Mouse (Mus musculus) ZHBTc4 (cell line): ENCODE results near the gene Samd7.

Experiments used
- DNase-seq: peaks from one replicate; pipeline ENCODE4 v3.0.0-alpha.2; 2011; ENCODE audit warnings: low read depth, low spot score

The Samd7 gene

DNA sequence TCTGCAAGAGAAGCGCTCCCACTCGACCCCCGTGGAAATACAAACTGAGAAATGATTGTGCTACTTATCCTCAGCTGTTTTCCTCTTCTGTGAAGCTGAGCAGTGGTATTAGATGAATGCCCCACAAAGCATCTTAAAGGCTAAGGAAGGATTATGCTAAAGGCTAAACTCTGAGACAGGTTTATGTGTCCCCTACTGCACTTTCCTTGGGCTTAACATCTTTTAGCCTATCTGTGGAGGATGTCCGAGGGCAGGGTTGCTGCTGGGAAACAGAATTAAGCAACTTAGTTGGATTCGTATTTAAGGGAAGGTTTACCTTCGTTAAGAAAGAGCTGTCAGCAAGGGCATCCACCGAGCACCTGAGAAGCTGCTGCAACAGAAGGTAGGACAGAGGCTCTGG is at the start of gene Samd7:
Samd7 (plus strand) TSS at position 288 of the 400 bp plus-strand sequence.
- no peak for DNase-seq

GRCm38 (mm10) chr3:30696346-30696745 is 49.7 kb upstream of the Samd7 start:
- peak; percentile 84 for DNase-seq

- DNase-seq = no peak
Measured at GRCm38 (mm10) chr3:30697891-30698290, 48.2 kb upstream of the Samd7 start.

GRCm38 (mm10) chr3:30699711-30700505 is 46.2 kb upstream of the Samd7 start, which contains the start of gene Lrrc31:
Gene Lrrc31, minus strand, starts transcription at chr3:30699843.
- peak; percentile 90 for DNase-seq

GRCm38 (mm10) chr3:30705977-30706376 is 40.1 kb upstream of the Samd7 start:
- DNase-seq = no peak

DNA sequence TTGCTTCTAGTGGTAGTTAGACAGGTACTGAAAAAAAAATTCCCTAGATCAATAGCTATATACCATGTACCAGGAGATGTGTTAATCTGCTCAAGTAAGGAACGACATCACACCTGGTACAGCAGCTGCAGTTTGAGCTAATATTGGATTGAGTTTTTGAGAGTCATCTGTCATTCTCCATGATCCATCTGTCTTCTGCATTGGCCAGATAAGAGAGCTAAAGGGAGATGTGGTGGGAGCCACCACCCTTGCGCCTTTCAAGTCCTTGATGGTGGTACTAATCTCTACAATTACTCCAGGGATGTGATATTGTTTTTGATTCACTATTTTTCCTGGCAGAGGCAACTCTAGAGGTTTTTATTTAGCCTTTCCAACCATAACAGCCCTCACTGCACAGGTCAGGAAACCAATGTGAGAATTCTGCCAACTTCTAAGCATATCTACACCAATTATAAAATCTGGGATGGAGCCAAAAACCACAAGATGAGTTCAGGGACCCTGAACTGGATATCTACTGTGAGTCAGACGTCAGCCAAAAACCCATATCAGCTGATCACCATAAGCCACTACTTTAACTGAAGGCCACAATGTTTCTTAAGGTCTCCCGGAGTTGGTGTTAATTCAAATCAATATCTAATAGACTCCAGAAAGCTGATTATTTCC is 39.3 kb upstream of the Samd7 start:
- no peak for DNase-seq

DNA sequence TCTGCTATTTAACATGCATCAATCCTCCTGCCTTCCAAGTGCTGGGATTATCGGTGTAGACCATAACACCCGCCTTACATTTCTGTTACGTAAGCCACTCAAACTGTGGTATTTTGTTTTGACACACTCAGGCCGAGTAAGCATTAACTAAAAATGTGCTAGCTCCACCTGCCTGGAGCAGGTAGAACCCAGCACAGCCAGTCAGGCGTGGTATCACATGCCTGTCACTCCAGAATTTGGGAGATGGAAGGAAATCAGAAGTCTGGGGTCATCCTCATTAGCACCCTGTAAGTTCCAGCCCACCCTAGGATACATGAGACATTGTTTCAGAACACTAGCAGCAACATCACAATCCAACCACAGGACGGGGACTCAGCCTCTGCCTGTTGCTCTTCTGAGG is 35.9 kb upstream of the Samd7 start:
- no peak for DNase-seq

DNA sequence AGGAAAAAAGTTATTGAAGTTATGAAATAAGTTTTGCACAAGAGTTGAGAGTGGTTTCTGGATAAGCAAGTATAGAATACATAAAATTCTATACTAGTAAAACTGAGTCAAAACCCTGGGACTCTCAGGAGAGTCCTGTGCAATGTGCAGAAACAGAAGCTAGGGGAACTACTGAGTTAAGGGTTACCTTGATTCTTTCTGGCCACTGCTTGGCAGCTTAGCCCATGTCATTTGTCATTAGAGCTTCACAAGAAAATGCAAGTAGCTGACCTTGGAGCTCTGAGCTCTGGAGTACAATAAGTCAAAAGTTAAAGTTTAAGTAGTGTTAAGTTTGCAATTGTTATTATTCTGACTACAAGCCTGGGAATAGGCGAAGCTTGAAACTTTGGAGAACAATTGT is 32.8 kb upstream of the Samd7 start:
- DNase-seq = no peak

- DNase-seq = no peak
Measured at GRCm38 (mm10) chr3:30718649-30719048, 27.4 kb upstream of the Samd7 start.

DNA sequence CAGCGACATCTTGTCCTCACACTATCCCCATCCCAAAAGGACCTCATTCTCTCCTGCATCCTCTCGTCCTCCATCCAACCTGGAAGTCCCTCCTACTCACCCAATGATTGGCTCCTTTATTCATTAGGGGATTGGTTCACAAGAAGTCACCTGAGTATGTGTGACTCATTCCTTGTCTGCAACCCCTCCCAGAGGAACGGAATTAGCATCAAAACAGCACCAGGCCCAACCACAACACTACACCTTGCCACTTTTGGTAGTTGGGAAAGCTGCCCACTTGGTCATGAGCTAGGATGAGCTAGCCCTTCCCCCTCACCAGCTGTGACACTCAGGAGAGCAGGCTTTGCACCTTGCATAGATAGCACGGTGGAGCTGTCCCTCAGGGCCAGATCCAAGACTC is 24.1 kb upstream of the Samd7 start:
- DNase-seq = peak; percentile 83

GRCm38 (mm10) chr3:30722461-30722860 is 23.6 kb upstream of the Samd7 start:
- DNase-seq = peak; percentile 56

GRCm38 (mm10) chr3:30723179-30723578 is 22.9 kb upstream of the Samd7 start:
- no peak for DNase-seq

DNA sequence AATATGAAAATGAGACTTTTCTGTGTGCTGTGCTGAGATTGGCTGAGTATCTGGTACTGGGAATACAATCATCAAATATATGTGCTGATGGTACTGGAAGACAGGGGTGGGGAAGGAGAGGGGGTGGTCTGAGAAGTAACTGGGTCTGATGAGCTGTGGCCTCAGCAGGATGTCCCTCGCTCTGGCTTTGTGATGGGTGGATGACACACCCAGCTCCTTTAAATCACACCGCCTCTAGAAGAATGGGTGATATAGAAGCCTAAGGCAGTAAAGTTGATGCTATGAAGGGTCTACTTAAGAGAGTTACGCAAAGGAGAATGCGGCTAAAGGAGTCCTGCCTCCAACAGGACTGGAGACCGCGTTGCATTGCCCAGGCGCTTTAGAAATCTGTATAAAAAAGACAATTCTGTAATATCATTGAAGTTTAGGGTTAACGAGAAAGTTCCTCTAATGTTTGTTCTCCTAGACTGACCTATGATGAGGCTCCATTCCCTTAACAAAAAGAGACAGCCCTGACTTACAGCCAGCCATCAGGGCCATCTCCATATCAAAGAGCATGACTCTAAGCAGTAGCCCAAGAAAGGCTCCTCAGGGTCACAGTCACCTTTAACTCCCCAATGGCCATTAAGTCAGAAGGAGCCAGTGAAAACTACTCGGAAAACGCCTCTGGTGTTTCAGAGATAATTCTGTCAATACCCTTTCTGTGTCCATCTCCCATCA is 21.8 kb upstream of the Samd7 start:
- peak; percentile 96 for DNase-seq

GRCm38 (mm10) chr3:30724848-30725465 is 21.1 kb upstream of the Samd7 start:
- peak; percentile 64 for DNase-seq

DNA sequence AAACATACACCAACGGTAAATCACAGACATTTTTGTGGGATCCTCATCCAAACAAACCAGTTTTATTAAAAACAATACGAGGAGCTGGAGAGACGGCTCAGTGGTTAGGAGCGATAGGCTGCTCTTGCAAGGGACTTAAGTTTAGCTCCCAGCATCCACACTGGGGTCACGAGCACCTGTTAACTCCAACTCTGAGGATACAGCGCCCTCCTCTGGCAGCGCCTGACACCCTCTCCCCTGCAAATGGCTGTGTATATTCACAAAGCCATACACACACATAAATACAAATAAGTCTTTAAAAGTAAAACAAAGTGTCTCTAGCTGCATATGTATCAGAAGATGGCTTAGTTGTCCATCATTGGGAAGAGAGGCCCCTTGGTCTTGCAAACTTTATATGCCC is 20.6 kb upstream of the Samd7 start:
- DNase-seq = peak; percentile 93

GRCm38 (mm10) chr3:30727209-30727608 is 18.9 kb upstream of the Samd7 start:
- DNase-seq = no peak

DNA sequence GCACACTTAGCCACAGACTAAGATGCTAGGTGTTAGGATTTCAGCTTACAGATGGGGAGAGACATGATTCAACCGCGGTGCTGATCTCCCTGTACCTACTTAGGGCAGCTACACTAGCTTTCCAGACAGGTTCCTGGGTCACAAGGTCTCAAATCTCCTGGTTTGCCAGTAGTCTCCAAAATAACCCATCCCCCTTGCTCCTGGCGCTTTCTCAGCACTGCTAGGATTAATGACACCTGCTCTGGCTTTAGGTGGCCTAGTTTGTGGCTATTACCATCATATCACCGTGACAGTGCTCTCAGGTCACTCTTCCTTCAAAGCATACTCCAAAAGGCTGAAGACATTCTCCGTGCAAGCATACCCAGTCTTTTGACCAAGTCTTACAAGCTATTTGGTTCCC is 17.0 kb upstream of the Samd7 start:
- no peak for DNase-seq

GRCm38 (mm10) chr3:30736809-30737208 is 9.3 kb upstream of the Samd7 start:
- DNase-seq = peak; percentile 46

DNA sequence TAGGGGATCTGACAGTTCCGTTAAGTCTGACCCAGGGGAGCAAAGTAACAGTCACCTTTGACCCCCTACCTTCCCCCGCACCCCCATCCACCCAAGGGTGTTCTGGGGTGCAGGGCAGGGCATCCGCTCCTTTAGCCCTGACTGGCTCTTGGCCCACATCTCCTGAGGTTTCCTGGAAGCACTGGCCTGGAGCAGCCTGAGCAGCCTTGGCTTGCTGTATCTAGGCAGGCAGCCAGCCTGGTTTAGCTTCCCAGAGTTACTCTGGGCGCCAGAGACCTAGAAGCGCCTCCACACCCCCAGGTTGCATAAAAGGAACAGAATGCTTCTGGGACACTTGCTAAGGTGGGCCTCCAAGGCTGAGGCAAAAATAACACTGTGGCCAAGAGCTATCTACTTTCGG is 4.8 kb upstream of the Samd7 start:
- no peak for DNase-seq

GRCm38 (mm10) chr3:30742891-30743290 is 3.2 kb upstream of the Samd7 start:
- DNase-seq = no peak

DNA sequence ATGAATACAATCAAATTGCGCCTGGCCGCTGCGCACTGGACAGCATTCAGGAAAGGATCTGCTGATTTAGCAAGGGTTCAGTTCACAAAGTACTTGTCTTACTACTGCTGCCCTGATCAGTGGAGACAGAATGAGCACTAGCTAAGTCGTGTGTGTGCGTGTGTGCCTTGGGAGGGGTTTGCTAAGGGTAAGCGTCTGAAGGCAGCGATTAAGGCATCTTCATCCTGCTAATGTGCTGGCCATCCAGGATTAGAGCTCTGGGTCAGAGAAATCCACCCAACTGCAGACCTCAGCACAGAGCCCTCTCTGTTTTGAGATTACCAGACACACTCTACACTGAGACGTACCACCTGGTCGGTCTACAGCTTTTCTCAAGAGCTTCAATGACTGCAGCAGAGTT is 2.2 kb downstream of the Samd7 start:
- no peak for DNase-seq

- no peak for DNase-seq
Measured at GRCm38 (mm10) chr3:30754696-30755095, 8.6 kb downstream of the Samd7 start.
